In the genomic region with DNA sequence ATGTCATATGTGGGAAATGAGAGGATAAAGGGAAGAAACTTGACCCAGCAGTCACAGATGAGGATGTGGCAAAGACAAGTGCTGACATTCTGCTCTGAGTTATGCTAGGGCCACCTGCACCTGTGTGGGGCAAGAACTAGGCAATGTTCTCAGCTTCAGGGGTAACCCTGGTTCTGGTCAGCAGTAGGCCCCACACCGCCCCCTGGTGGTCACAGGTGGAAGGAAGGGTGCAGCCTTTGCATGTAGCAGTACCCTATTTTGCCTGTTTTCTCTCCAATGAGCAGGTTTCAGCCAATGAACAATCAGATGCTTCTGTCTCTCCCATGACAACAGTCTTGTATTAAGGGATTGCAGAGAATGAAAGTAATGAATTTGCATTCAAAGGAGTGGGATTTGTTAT, we compare ENCODE assay signal across 8 mouse cellular contexts. TPM values are rescaled to one million over a fixed set of nuclear protein-coding genes. Genes with fewer than 3 reads are reported as not detected.
DNase-seq lines count a peak whose midpoint lies in the region; ATAC-seq and TF ChIP-seq lines count a peak whose summit lies in the region.

No protein-coding gene starts in this region.

- 0% methylated on average over 1 of the region's 1 CpGs for WGBS in neural tube, embryonic 15.5 days
- 0% methylated on average over 1 of the region's 1 CpGs for WGBS in cerebellum, adult 2 months
- WGBS in intestine, embryonic 16.5 days: 0% methylated on average over 1 of the region's 1 CpGs

- no peak for TF ChIP-seq POLR2A in cerebellum, adult 2 months (IDR thresholded peaks at IDR 0.05; ENCODE audit: borderline replicate concordance, insufficient read depth, low read length)

- no peaks in the 10 kb centered on the region for H3K4me1 ChIP-seq in neural tube, embryonic 15.5 days
- H3K4me1 ChIP-seq in cerebellum, adult 2 months (ENCODE audit: control insufficient read depth, insufficient read depth, low read length): no peaks in the 10 kb centered on the region
- H3K4me1 ChIP-seq in intestine, embryonic 16.5 days (ENCODE audit: control insufficient read depth, insufficient read depth, low read length): 0 out of 2 replicates have a peak, but pooled peaks cover 2% of the 10 kb centered on the region

- peaks cover 93% of the 10 kb centered on the region for H3K36me3 ChIP-seq in neural tube, embryonic 15.5 days
- peaks cover 29% of the 10 kb centered on the region for H3K36me3 ChIP-seq in intestine, embryonic 16.5 days (ENCODE audit: control insufficient read depth, insufficient read depth, low read length)

- peak; percentile 95 for TF ChIP-seq CTCF in cerebellum, adult 2 months (IDR thresholded peaks at IDR 0.05; ENCODE audit: borderline replicate concordance, insufficient read depth, low read depth, low read length)

- no peak overlapping the region for H3K4me2 ChIP-seq in neural tube, embryonic 15.5 days
- no peak overlapping the region for H3K4me2 ChIP-seq in intestine, embryonic 16.5 days (ENCODE audit: low read depth, low read length)

- DNase-seq in neural tube, embryonic 10.5 days (ENCODE audit: extremely low spot score, low spot score): peak; percentile 88
- peak; percentile 57 to 75 for DNase-seq in cerebellum, adult 2 months
- peak; percentile 70 to 71 for DNase-seq in frontal cortex, postnatal 36 days (ENCODE audit: low spot score in 2 of 2)
- DNase-seq in liver: peak; percentile 81
- DNase-seq in ovary, postnatal 14 days (ENCODE audit: low spot score): peak; percentile 75
- DNase-seq in thymus, postnatal 10 days (ENCODE audit: low spot score in 2 of 2): peak; percentile 28 to 77

- no peak for ATAC-seq in neural tube, embryonic 15.5 days (ENCODE audit: low FRiP score)
- ATAC-seq in intestine, embryonic 16.5 days: 0 out of 2 replicates have a peak, but pooled peaks have one; percentile 40

- no peaks in the 10 kb centered on the region for H3K9me3 ChIP-seq in neural tube, embryonic 15.5 days (replicated peaks)
- no peaks in the 10 kb centered on the region for H3K9me3 ChIP-seq in intestine, embryonic 16.5 days (ENCODE audit: control insufficient read depth, low read length)

- no peak overlapping the region for H3K4me3 ChIP-seq in neural tube, embryonic 15.5 days (replicated peaks)
- no peak overlapping the region for H3K4me3 ChIP-seq in cerebellum, adult 2 months (replicated peaks; ENCODE audit: insufficient read depth, low read depth, low read length)
- H3K4me3 ChIP-seq in intestine, embryonic 16.5 days (ENCODE audit: low read length): no peak overlapping the region

- no peak overlapping the region for H3K9ac ChIP-seq in neural tube, embryonic 15.5 days (replicated peaks)
- no peak overlapping the region for H3K9ac ChIP-seq in intestine, embryonic 16.5 days (ENCODE audit: low read depth, low read length)

- no peak overlapping the region for H3K27ac ChIP-seq in neural tube, embryonic 15.5 days (replicated peaks)
- H3K27ac ChIP-seq in cerebellum, adult 2 months (ENCODE audit: insufficient read depth, low read length): no peak overlapping the region
- no peak overlapping the region for H3K27ac ChIP-seq in intestine, embryonic 16.5 days (ENCODE audit: low read length)

- H3K27me3 ChIP-seq in neural tube, embryonic 15.5 days (replicated peaks): no peaks in the 10 kb centered on the region
- H3K27me3 ChIP-seq in cerebellum, adult 2 months (ENCODE audit: control insufficient read depth, insufficient read depth, low read length): no peaks in the 10 kb centered on the region
- H3K27me3 ChIP-seq in intestine, embryonic 16.5 days (replicated peaks; ENCODE audit: control insufficient read depth, insufficient read depth, low read length): no peaks in the 10 kb centered on the region

RNA-seq across cellular contexts. Expression of a gene that starts 11.4 kb away (rescaled TPM):
- polyA plus RNA-seq in neural tube, embryonic 15.5 days (2015; fragmentation: Nextera tagmentation; extraction: Ambion mirVana): 5.3 and 6.9 TPM in 2 replicates
- 6.3 and 6.4 TPM in 2 replicates for polyA plus RNA-seq in cerebellum, adult 2 months (2012; rRNA removed)
- polyA plus RNA-seq in intestine, embryonic 16.5 days (2015; fragmentation: Nextera tagmentation; extraction: Ambion mirVana): 9.3 and 9.4 TPM in 2 replicates

RNA-seq across cellular contexts. Expression of a gene that starts 19.4 kb away (rescaled TPM):
- 12.7 and 13.5 TPM in 2 replicates for polyA plus RNA-seq in neural tube, embryonic 15.5 days (2015; fragmentation: Nextera tagmentation; extraction: Ambion mirVana)
- 33.3 and 33.7 TPM in 2 replicates for polyA plus RNA-seq in cerebellum, adult 2 months (2012; rRNA removed)
- 16.1 and 23.2 TPM in 2 replicates for polyA plus RNA-seq in intestine, embryonic 16.5 days (2015; fragmentation: Nextera tagmentation; extraction: Ambion mirVana)

RNA-seq across cellular contexts. Expression of a gene that starts 38.0 kb away (rescaled TPM):
- polyA plus RNA-seq in neural tube, embryonic 15.5 days (2015; fragmentation: Nextera tagmentation; extraction: Ambion mirVana): 2.8 and 3.7 TPM in 2 replicates
- 0.36 and 0.57 TPM in 2 replicates for polyA plus RNA-seq in cerebellum, adult 2 months (2012; rRNA removed)
- 13.6 and 14.0 TPM in 2 replicates for polyA plus RNA-seq in intestine, embryonic 16.5 days (2015; fragmentation: Nextera tagmentation; extraction: Ambion mirVana)
